Mouse (Mus musculus) left cerebral cortex, adult 18-20 months (tissue): ENCODE measurements around the gene Gm867. TPM values are rescaled to one million over a fixed set of nuclear protein-coding genes. Genes with fewer than 3 reads are reported as not detected.

Experiments
- DNase-seq, 2 experiments: peaks; one replicate each; pipeline ENCODE4 v3.0.0; 2021 to 2022; ENCODE audit warnings: low spot score in 2 of 2, mixed read lengths in 1 of 2
- long read RNA-seq, 2 experiments: library from polyadenylated mRNA; stranded (forward); transcript quantifications; one replicate each; pipeline ENCODE4 v2.0.0; 2021
- total RNA-seq, 2 experiments: library from RNA; stranded (reverse); gene quantifications; 2 replicates each; pipeline ENCODE4 v1.2.3; 2021

The Gm867 gene
- not detected for total RNA-seq
- long read RNA-seq, experiment 1, partial matches to known transcripts: 0 of 1 reads
- long read RNA-seq, experiment 1, other reads (novel, unspliced or antisense): 1 of 1 reads
- long read RNA-seq, experiment 2, partial matches to known transcripts: 0 of 2 reads
- long read RNA-seq, experiment 2, other reads (novel, unspliced or antisense): 2 of 2 reads

- no peak for DNase-seq
Measured at GRCm38 (mm10) chr10:75940520-75940919, at the start of gene Gm867. Gene Gm867 (minus strand): TSS chr10:75940672.

DNA sequence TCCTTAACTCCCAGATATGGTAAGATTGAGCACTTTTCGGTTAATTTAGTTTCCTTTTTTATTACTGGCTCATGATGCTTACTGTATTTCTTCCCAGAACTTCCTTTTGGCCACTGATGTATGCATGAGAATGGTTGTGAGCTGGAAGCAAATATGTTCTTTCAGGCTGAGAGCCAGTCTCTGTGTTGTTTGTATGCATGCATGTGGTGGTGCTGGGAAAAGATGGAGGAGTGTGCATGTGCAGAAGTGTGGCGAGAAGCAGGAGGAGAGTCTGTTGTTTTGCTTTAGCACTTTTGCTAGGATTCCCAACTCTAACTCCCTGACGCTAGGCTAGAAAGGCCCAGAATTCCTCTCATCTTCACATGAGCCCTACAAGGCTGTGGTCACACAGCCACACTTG lies 39.0 kb upstream of the Gm867 start:
- no peak for DNase-seq

DNA sequence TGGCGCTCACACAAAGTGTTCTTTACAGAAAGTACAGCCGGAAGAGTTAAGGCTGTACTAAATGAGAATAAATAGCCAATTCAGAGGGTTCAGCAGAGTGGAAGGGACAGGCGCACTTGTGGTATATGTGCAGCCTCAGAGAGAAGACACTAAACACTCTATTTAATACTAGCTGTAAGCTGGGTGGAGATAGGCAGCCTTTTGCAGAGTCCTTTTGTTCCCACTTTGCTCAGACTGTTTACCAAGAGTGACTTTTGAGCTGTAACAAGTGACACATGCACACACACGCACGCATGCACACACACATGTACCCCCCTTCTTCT lies 38.3 kb upstream of the Gm867 start:
- DNase-seq: no peak

GRCm38 (mm10) chr10:75978119-75978834 lies 37.8 kb upstream of the Gm867 start:
- DNase-seq: no peak

DNA sequence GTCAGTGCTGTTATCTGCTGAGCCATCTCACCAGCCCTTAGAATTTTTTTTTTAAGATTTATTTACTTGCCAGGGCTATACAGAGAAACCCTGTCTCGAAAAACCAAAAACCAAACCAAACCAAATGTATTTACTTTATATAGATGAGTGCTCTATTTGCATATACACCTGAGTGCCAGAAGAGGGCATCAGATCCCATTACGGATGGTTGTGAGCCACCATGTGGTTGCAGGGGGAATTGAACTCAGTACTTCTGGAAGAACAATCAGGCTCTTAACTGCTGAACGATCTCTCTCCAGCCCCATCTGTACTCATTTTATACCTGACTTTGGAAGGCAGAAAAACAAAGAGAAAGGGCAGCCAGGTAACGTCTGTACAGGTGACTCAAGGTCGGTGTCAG lies 34.7 kb upstream of the Gm867 start:
- DNase-seq: no peak

DNA sequence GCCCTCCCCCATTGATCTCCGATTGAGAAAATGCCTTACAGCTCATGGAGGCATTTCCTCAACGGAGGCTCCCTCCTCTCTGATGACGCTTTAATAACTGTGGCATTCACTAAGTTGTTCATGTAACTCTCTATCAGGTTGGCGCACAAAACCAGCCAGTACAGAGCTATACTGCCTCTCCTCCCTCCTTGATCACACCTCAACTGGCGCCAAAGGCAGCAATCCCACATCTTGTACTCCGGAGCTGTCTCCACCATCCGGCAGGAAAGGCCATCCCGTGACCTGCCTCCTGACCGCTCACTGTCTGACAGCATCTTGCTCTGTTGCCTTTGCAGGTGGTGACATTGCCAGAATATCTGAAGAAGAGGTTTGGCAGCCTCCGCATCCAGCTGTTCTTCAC lies 33.4 kb upstream of the Gm867 start:
- no peak for DNase-seq

GRCm38 (mm10) chr10:75954381-75954811 lies 13.9 kb upstream of the Gm867 start, which contains the start of gene Gm5134:
Gene Gm5134 (plus strand): TSS chr10:75954514.
- no peak for DNase-seq

GRCm38 (mm10) chr10:75951424-75952050 lies 11.1 kb upstream of the Gm867 start:
- DNase-seq: peak in 1 of 2 experiments; percentile 40

DNA sequence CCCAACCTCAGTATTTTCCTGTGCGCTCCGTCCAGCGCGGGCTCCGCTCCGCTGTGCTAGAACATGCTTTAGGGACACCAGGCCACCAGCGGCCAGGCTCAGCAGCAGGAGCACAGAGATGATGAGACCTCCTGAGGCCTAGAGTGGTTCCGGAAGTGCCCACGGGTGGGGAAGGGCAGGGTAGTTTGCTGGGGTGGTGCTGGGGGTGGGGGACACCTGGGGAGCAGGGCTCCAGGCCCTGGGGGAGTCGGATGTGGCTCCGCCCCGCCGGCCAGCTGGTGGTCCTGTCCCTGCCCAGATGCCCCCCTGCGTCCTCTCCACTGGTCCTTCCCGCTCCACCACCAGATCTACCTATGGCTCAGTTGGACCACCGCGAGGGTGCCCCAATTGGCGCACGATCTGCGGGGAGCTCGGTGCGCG lies 10.3 kb upstream of the Gm867 start:
- no peak for DNase-seq

- DNase-seq: no peak
Measured at GRCm38 (mm10) chr10:75949053-75950045, 8.9 kb upstream of the Gm867 start.

- no peak for DNase-seq
Measured at GRCm38 (mm10) chr10:75948079-75948478, 7.6 kb upstream of the Gm867 start.

- DNase-seq: no peak
Measured at GRCm38 (mm10) chr10:75945896-75946295, 5.4 kb upstream of the Gm867 start.

DNA sequence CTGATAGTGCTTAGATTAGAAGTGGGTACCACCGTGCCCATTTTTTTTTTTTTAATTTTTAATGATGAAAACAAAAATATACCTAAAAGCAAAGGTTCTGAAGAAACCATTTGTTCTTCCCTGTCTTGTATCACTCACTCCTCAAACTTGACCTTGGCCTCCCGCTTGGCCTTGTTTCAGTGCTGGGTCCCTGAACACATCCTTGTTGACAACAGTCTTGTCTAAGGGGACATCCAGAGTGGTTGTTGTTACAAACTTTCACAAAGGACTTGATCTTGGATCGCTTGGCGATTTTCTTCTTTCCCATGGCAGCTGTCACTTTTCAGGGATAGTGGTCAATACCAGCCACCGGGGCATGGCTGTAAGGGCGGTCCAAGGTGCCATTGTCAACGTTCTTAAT lies 4.7 kb upstream of the Gm867 start:
- no peak for DNase-seq

DNA sequence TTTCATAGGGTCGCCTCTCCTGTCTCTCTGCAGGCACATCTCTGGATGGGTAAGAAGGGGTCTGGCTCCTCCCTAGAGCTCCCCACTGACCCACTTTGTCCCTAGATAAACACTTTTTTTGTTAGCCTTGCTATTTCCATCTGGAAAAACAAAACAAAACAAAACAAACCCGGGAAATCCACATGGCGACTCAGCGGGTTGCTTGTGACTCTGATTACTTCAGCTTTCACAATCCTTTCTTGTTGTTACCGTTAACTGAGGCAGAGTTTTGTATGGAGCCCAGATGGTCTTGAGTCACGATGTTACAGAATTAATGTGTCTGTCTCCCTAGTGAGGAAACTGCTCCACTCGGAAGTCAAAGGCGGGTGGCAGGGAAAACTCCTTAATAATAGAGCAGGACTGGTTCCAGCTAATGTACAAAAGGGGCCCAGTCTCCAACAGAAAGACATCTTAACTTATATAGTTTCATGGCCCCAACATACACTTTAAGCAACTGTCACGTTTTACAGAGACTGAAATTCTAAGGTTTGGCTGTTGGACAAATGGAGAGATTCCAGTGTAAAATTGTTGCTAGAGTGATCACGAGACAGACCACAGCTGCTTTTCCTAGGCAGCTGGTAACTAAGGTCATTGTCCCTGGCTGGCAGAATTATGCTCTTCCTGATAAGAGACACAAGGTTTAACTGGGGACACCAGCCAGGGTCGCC lies 3.7 kb upstream of the Gm867 start:
- DNase-seq: no peak

- DNase-seq: no peak
Measured at GRCm38 (mm10) chr10:75942736-75943477, 2.4 kb upstream of the Gm867 start, which contains the start of gene Vpreb3. Gene Vpreb3 (plus strand): TSS chr10:75943057.

- no peak for DNase-seq
Measured at GRCm38 (mm10) chr10:75941042-75941824, 761 bp upstream of the Gm867 start.

DNA sequence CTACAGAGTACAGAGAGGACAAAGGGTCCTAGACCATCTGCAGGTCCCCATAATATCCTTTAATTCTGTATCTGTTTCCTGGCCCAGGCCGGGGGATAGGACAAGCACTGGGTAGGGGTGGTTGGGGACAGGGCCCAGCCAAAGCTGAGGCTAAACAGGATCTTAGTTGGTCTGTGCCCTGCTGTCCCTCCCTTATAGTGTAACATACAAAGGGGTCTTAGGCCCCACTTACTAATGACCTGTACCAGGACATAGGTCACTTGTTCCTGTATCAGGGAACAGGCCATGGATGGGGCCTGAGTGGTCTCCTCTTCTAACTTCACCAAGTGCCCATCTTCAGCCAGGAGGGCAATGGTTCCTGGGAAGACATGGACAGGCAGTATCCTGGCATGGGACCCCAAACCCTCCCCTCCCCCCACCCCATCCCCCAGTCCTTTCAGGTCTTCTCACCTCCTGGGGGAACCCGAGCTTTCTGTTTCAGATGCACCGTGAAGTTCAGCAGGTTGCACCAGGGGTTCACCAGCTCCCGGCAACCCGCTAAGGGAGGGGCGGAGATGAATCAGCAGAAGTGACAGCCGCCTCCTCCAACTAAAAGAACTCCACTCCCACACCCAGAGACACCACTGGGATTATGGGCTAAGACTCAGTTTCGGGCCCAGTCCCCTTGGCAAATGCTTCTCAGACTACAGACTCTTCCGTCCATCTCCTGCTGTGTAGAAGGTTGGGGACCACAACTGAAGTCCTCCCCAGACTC lies 814 bp downstream of the Gm867 start:
- DNase-seq: peak; percentile 34 to 58
